Mouse (Mus musculus): ENCODE measurements around the gene Trappc1. TPM values are rescaled to one million over a fixed set of nuclear protein-coding genes. Genes with fewer than 3 reads are reported as not detected.
"Not testable (repeated sequence)": the region's sequence is repeated elsewhere in the genome, so short reads cannot be mapped to it uniquely, and the experiment has no call there.

Gene Trappc1
- polyA plus RNA-seq, 1 experiment from 2014 or later, result 145 TPM

DNA sequence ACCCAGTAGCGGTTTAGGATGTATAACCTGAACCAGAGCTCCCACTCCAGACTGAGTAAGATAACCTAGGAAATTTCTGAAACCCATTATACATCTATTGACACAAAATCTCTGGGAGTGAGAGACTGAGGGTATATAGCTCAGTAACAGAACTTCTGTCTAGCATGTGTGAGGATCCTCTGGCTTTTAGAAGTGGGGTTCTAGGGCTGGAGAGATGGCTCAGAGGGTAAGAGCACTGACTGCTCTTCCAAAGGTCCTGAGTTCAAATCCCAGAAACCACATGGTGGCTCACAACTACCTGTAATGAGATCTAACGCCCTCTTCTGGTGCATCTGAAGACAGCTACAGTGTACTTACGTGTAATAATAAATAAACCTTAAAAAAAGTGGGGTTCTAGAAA lies 5.8 kb upstream of the Trappc1 start:
- H3K27ac ChIP-seq; H3K4me2 ChIP-seq; H3K4me3 ChIP-seq; H3K9me3 ChIP-seq; H3K27me3 ChIP-seq; ATAC-seq (ENCODE audit: insufficient number of reproducible peaks, low FRiP score, low TSS enrichment, low read depth); H3K9ac ChIP-seq: not testable (repeated sequence)
- Histone ChIP-seq H3K36me3 (peaks cover 58% of the 10 kb centered on the region), H3K4me1 (peaks cover 15% of the 10 kb centered on the region)
- WGBS, result 83% methylated on average over 3 of the region's 3 CpGs

- Histone ChIP-seq H3K4me1 (peaks cover 41% of the 10 kb centered on the region), H3K9ac (no peak overlapping the region), H3K4me2 (no peak overlapping the region), H3K36me3 (peaks cover 39% of the 10 kb centered on the region), H3K4me3 (no peak overlapping the region), H3K27me3 (peaks cover 3% of the 10 kb centered on the region), H3K9me3 (no peaks in the 10 kb centered on the region), H3K27ac (no peak overlapping the region)
- WGBS, result 94% methylated on average over 6 of the region's 6 CpGs
- no peak for ATAC-seq (ENCODE audit: insufficient number of reproducible peaks, low FRiP score, low TSS enrichment, low read depth)
Observed at GRCm38 (mm10) chr11:69321580-69321979, 2.2 kb upstream of the Trappc1 start.

DNA sequence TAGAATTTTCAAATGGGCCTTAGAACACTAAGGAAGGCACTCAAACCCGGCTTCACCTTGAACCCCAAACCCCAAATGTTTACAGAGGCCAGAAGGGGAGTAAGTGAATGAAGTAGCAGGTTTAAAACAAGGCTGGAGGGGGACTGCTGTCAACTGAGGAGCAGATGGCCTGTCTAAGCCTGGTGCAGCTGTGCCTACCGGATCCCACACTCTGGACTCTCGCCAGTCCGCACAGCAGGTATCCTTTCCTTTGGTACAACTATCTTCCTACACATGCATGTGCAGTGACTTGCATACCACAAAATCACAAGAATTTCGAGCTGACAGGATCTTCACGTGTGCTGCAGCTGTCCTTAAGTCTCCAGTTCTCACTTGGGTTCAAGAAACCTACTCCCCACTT lies 1.8 kb upstream of the Trappc1 start:
- ATAC-seq (ENCODE audit: insufficient number of reproducible peaks, low FRiP score, low TSS enrichment, low read depth), result no peak
- no peak overlapping the region; the same call in 1 of the 2 replicates for H3K9ac ChIP-seq
- WGBS, result 55% methylated on average over 6 of the region's 6 CpGs

GRCm38 (mm10) chr11:69322693-69323471 lies 898 bp upstream of the Trappc1 start:
- H3K4me2 ChIP-seq, result peak overlapping the region; percentile 61

More for the DNA sequence above, 1.8 kb upstream of the Trappc1 start:
- peaks cover 46% of the 10 kb centered on the region for H3K4me1 ChIP-seq
- H3K36me3 ChIP-seq, result peaks cover 36% of the 10 kb centered on the region
- no peaks in the 10 kb centered on the region for H3K9me3 ChIP-seq
- H3K4me3 ChIP-seq, result peak overlapping the region; percentile 64
- H3K27ac ChIP-seq, result no peak overlapping the region
- peak overlapping the region; percentile 61; the same call in 1 of the 2 replicates for H3K4me2 ChIP-seq
- H3K27me3 ChIP-seq, result peaks cover 7% of the 10 kb centered on the region

DNA sequence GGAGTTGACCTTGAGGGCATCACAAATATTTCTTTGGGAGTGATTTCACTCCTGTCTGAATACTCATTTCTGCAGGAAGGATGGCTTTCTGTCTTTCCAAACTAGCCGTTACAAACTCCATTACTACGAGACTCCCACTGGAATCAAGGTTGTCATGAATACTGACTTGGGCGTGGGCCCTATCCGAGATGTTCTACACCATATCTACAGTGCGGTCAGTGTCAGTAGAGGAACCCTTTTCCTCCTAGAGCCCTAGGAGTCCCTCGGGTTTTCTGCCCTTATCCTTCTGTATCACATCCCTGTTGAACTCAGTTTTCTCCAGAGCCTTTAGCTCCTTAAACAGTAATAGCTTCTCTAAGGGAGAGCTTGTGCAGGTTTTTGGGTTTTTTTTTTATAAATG lies 969 bp downstream of the Trappc1 start:
- peak overlapping the region; percentile 74 for H3K4me2 ChIP-seq
- no peak overlapping the region for H3K9ac ChIP-seq
- ATAC-seq (ENCODE audit: insufficient number of reproducible peaks, low FRiP score, low TSS enrichment, low read depth), result no peak
- WGBS, result 83% methylated on average over 6 of the region's 6 CpGs
- peaks cover 18% of the 10 kb centered on the region for H3K27me3 ChIP-seq
- peak overlapping the region; percentile 64 for H3K4me3 ChIP-seq
- no peaks in the 10 kb centered on the region for H3K9me3 ChIP-seq
- H3K36me3 ChIP-seq, result peaks cover 12% of the 10 kb centered on the region
- H3K4me1 ChIP-seq, result peaks cover 49% of the 10 kb centered on the region
- H3K27ac ChIP-seq, result no peak overlapping the region

More at GRCm38 (mm10) chr11:69322693-69323471, 898 bp upstream of the Trappc1 start:
- H3K27me3 ChIP-seq, result peaks cover 16% of the 10 kb centered on the region
- 17% methylated on average over 18 of the region's 18 CpGs for WGBS
- peaks cover 49% of the 10 kb centered on the region for H3K4me1 ChIP-seq
- H3K36me3 ChIP-seq, result peaks cover 29% of the 10 kb centered on the region
- ATAC-seq (ENCODE audit: insufficient number of reproducible peaks, low FRiP score, low TSS enrichment, low read depth), result no peak
- peak overlapping the region; percentile 84 for H3K27ac ChIP-seq
- H3K9ac ChIP-seq, result peak overlapping the region; percentile 70
- peak overlapping the region; percentile 64 for H3K4me3 ChIP-seq
- H3K9me3 ChIP-seq, result no peaks in the 10 kb centered on the region

DNA sequence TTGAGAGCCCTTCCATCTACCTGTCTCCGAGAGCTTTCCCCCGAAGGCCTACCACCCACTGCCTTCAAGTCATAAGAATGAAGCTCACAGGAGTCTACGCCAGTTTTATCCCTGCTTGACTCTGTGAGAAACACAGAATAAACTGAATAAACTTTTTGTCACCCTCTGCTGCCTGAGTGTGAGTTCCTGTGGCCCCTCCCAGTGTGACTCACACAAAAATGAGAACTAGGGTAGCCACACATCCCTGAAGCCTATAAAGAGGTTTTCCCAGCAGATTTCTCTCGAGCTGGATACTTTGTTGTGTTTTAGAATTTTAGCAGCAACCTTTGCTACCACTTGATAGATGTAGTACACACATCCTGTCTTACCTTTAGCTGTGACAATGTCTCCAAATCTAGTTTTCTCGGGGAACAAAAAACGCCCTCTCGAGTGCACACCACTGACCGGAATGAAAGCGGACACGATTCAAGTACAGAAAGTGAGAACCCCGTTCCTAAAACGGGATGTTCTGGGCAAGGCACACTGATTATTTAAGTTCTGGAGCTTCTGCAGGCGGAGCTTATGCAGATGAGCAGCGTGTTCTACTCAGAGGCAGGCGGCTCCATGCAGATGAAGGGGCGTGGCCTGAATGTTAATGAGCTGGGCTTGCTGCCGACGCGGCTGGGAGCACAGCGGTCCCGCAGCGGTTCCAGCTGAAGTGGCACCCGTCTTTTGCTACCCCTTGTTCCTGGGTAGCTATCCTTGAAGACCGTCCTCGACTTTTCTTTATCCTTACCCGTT lies 2.0 kb downstream of the Trappc1 start, which contains the start of gene Kcnab3:
Gene Kcnab3 (plus strand): TSS at position 631 of the 780 bp plus-strand sequence.
- peak within 1 kb of the TSS; percentile 28; the same call in 1 of the 2 replicates for H3K27ac ChIP-seq
- 11% methylated on average over 26 of the region's 26 CpGs for WGBS
- H3K9ac ChIP-seq, result peak within 1 kb of the TSS; percentile 60

DNA sequence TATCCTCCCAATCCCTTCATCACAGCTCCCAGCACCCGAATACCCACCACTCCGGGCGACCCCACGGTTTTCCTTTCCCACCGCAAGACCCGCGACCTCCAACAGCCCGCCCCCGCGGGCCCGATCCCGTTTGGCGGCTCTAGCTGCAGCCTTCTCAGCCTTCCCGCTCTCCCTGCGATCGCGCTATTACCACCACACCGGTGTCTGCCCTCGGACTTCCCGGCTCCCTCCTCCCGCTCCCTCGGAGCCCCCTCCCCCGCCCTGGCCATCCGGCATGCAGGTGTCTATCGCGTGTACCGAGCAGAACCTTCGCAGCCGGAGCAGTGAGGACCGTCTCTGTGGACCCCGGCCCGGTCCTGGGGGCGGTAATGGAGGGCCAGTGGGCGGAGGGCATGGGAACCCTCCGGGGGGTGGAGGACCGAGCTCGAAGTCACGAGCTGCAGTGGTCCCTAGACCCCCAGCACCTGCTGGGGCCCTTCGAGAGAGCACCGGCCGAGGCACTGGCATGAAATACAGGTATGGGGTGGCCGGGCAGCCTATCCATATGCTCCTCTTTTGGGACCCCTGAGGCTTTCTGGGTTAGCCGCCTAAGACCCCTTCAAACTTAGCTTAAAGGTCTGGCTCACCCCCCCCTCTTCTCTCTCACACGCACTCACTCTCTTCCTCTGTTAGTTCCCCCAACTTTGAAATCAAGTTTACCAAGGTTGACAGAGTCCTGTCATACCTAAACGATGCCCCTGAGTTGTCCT lies 2.8 kb downstream of the Trappc1 start:
- 2% methylated on average over 44 of the region's 45 CpGs for WGBS
- Histone ChIP-seq H3K27me3 (peaks cover 18% of the 10 kb centered on the region), H3K9me3 (no peaks in the 10 kb centered on the region), H3K4me2 (peak overlapping the region; percentile 95), H3K27ac (no peak overlapping the region), H3K36me3 (no peaks in the 10 kb centered on the region), H3K4me3 (peak overlapping the region; percentile 49), H3K9ac (peak overlapping the region; percentile 60), H3K4me1 (peaks cover 56% of the 10 kb centered on the region)
- no peak for ATAC-seq (ENCODE audit: insufficient number of reproducible peaks, low FRiP score, low TSS enrichment, low read depth)

More for the DNA sequence above, 2.0 kb downstream of the Trappc1 start, which contains the start of gene Kcnab3:
- H3K27me3 ChIP-seq, result peaks cover 18% of the 10 kb centered on the region
- ATAC-seq (ENCODE audit: insufficient number of reproducible peaks, low FRiP score, low TSS enrichment, low read depth), result no peak
- peak within 1 kb of the TSS; percentile 49 for H3K4me3 ChIP-seq
- peak within 1 kb of the TSS; percentile 95 for H3K4me2 ChIP-seq
- peaks cover 49% of the 10 kb centered on the region for H3K4me1 ChIP-seq
- peaks cover 3% of the 10 kb centered on the region; the same call in 1 of the 2 replicates for H3K36me3 ChIP-seq
- H3K9me3 ChIP-seq, result no peaks in the 10 kb centered on the region

GRCm38 (mm10) chr11:69327157-69327442 lies 3.3 kb downstream of the Trappc1 start:
- H3K27ac ChIP-seq, result no peak overlapping the region
- WGBS, result 15% methylated on average over 9 of the region's 9 CpGs
- peaks cover 18% of the 10 kb centered on the region for H3K27me3 ChIP-seq
- H3K9ac ChIP-seq, result no peak overlapping the region; the same call in 1 of the 2 replicates
- ATAC-seq (ENCODE audit: insufficient number of reproducible peaks, low FRiP score, low TSS enrichment, low read depth), result no peak
- no peaks in the 10 kb centered on the region for H3K9me3 ChIP-seq
- no peaks in the 10 kb centered on the region for H3K36me3 ChIP-seq
- H3K4me2 ChIP-seq, result 0 out of 2 replicates have a peak overlapping the region, but pooled peaks have one; percentile 95
- H3K4me1 ChIP-seq, result peaks cover 55% of the 10 kb centered on the region
- peak overlapping the region; percentile 49 for H3K4me3 ChIP-seq

DNA sequence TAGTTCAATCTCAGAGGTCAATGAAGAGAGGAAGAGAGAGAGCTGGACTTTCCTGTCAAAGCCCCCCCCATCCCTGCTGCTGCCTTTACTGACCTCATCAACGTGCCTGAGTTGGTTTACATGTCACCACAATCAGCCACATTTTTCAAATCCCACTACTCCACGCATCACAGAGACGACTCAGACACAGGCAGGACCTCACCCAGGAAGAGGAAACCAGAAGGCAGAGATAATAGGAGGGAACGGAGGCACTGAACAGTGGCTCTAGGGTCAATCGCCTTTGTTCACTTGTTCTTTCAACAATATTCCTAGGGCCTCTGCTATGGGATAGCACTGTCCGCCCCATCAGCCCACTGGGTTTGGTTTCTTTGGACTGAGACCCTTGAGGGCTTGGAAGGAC lies 3.9 kb downstream of the Trappc1 start:
- 56% methylated on average over 6 of the region's 6 CpGs for WGBS
- no peak overlapping the region for H3K4me3 ChIP-seq
- H3K36me3 ChIP-seq, result no peaks in the 10 kb centered on the region
- H3K27me3 ChIP-seq, result peaks cover 18% of the 10 kb centered on the region
- ATAC-seq (ENCODE audit: insufficient number of reproducible peaks, low FRiP score, low TSS enrichment, low read depth), result no peak
- no peak overlapping the region for H3K9ac ChIP-seq
- peaks cover 55% of the 10 kb centered on the region for H3K4me1 ChIP-seq
- no peak overlapping the region for H3K27ac ChIP-seq
- no peaks in the 10 kb centered on the region for H3K9me3 ChIP-seq
- H3K4me2 ChIP-seq, result no peak overlapping the region

DNA sequence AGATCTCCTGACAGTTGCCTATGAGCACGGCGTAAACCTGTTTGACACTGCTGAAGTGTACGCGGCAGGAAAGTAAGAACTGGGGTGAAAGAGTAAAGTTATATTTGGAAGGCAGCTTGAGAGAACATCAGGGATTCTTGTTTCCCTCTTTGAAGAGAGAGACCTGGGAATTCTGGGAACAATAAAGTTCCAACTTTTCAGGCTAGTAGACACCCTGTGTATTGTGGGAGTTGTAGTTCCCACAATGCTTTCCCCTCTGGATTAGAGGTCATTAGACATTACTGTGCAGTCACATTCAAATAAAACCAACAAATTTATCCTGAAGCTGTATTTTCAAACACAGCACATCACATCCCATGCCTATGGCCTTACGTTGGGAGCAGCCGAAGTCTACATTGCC lies 4.7 kb downstream of the Trappc1 start:
- no peak for ATAC-seq (ENCODE audit: insufficient number of reproducible peaks, low FRiP score, low TSS enrichment, low read depth)
- H3K4me1 ChIP-seq, result peaks cover 52% of the 10 kb centered on the region
- 92% methylated on average over 6 of the region's 6 CpGs for whole genome bisulfite sequencing
- H3K27me3 ChIP-seq, result peaks cover 18% of the 10 kb centered on the region
- H3K4me2 ChIP-seq, result no peak overlapping the region
- no peak overlapping the region for H3K9ac ChIP-seq
- no peaks in the 10 kb centered on the region for H3K36me3 ChIP-seq
- H3K4me3 ChIP-seq, result no peak overlapping the region
- no peaks in the 10 kb centered on the region for H3K9me3 ChIP-seq
- no peak overlapping the region for H3K27ac ChIP-seq

- Histone ChIP-seq H3K4me3 (no peak overlapping the region), H3K27ac (0 out of 2 replicates have a peak overlapping the region, but pooled peaks have one; percentile 54), H3K9me3 (no peaks in the 10 kb centered on the region), H3K4me2 (no peak overlapping the region), H3K4me1 (peaks cover 32% of the 10 kb centered on the region), H3K27me3 (peaks cover 18% of the 10 kb centered on the region), H3K36me3 (no peaks in the 10 kb centered on the region), H3K9ac (no peak overlapping the region)
- ATAC-seq (ENCODE audit: insufficient number of reproducible peaks, low FRiP score, low TSS enrichment, low read depth), result no peak
- 83% methylated on average over 6 of the region's 6 CpGs for WGBS
Observed at GRCm38 (mm10) chr11:69331152-69331551, 7.4 kb downstream of the Trappc1 start.
